Mouse (Mus musculus): ENCODE data around the gene Tsg101.

GRCm38 (mm10) chr7:46962806-46963618, 43.2 kb upstream of the Tsg101 start:
- TF ChIP-seq CTCF (IDR thresholded peaks at IDR 0.05; ENCODE audit: low read depth, low read length) (peak; percentile 71), POLR2A (IDR thresholded peaks at IDR 0.05; ENCODE audit: borderline replicate concordance, low read depth, low read length) (no peak)

All from bone marrow macrophage, adult 2 months (primary cell).